Mouse (Mus musculus) forebrain, embryonic 10.5 days (tissue): ENCODE measurements around the gene Mnx1. TPM values are rescaled to one million over a fixed set of nuclear protein-coding genes. Genes with fewer than 3 reads are reported as not detected.
A peak's percentile ranks its signal among the peaks of the same experiment; 100 is the strongest.

Experiments
- DNase-seq: peaks from one replicate; pipeline ENCODE4 v3.0.0-alpha.2; 2017; ENCODE audit warnings: low spot score; ENCODE audit errors: extremely low spot score
- H3K27ac ChIP-seq: fragments of 300-500 bp; sonication (generic); 2 replicates; pipeline ENCODE4 v1.5.1; 2016; ENCODE audit warnings: mild to moderate bottlenecking
- H3K27me3 ChIP-seq: fragments of 300-500 bp; sonication (generic); 2 replicates; pipeline ENCODE4 v1.6.1; 2016; ENCODE audit warnings: mild to moderate bottlenecking; ENCODE audit not compliant: poor library complexity, severe bottlenecking
- H3K36me3 ChIP-seq: fragments of 300-500 bp; sonication (generic); replicated peaks from 2 replicates; pipeline ENCODE4 v1.6.1; 2016; ENCODE audit warnings: mild to moderate bottlenecking, moderate library complexity
- H3K4me1 ChIP-seq: fragments of 300-500 bp; sonication (generic); 2 replicates; pipeline ENCODE4 v1.6.1; 2016
- H3K4me3 ChIP-seq: fragments of 300-500 bp; sonication (generic); 2 replicates; pipeline ENCODE4 v1.5.1; 2016; ENCODE audit warnings: mild to moderate bottlenecking, moderate library complexity
- H3K9me3 ChIP-seq: fragments of 300-500 bp; sonication (generic); 2 replicates; pipeline ENCODE4 v1.6.1; 2016; ENCODE audit warnings: mild to moderate bottlenecking, moderate library complexity
- WGBS: fragments of 180-500 bp; shearing (Covaris S2); methylation state at CpG from one replicate; pipeline ENCODE4 v1.1.7; 2016; 5-methylcytosine and 5-hydroxymethylcytosine counted together
- polyA plus RNA-seq: library from polyadenylated mRNA; unstranded; fragments of >200 nt; fragmentation: Nextera tagmentation; extraction: Ambion mirVana; gene quantifications from 2 replicates; pipeline ENCODE4 v1.2.1, GENCODE M21; 2016

The Mnx1 gene
- polyA plus RNA-seq, 1 experiment from 2014 or later = not detected

GRCm38 (mm10) chr5:29475041-29475440, 3.2 kb downstream of the Mnx1 start:
- no peak for DNase-seq

GRCm38 (mm10) chr5:29474246-29474960, 3.9 kb downstream of the Mnx1 start:
- no peak overlapping the region for H3K4me3 ChIP-seq
- no peak overlapping the region for H3K27ac ChIP-seq
- no peaks in the 10 kb centered on the region for H3K9me3 ChIP-seq
- H3K4me1 ChIP-seq = peaks cover 36% of the 10 kb centered on the region
- peaks cover 100% of the 10 kb centered on the region for H3K27me3 ChIP-seq
- H3K36me3 ChIP-seq = no peaks in the 10 kb centered on the region
- peak; percentile 30 for DNase-seq
- WGBS = under 1% methylated on average over 35 of the region's 35 CpGs

More at GRCm38 (mm10) chr5:29475041-29475440, 3.2 kb downstream of the Mnx1 start:
- Histone ChIP-seq H3K4me3 (no peak overlapping the region), H3K27ac (no peak overlapping the region), H3K4me1 (peaks cover 36% of the 10 kb centered on the region), H3K27me3 (peaks cover 100% of the 10 kb centered on the region), H3K36me3 (no peaks in the 10 kb centered on the region), H3K9me3 (no peaks in the 10 kb centered on the region)
- under 1% methylated on average over 10 of the region's 10 CpGs for WGBS

GRCm38 (mm10) chr5:29473551-29474245, 4.6 kb downstream of the Mnx1 start:
- WGBS = under 1% methylated on average over 35 of the region's 35 CpGs
- DNase-seq = peak; percentile 41
- Histone ChIP-seq H3K36me3 (no peaks in the 10 kb centered on the region), H3K4me3 (no peak overlapping the region), H3K27me3 (peaks cover 100% of the 10 kb centered on the region), H3K4me1 (peaks cover 33% of the 10 kb centered on the region), H3K9me3 (no peaks in the 10 kb centered on the region), H3K27ac (no peak overlapping the region)

- H3K27me3 ChIP-seq = peaks cover 100% of the 10 kb centered on the region
- no peak overlapping the region for H3K4me3 ChIP-seq
- WGBS = under 1% methylated on average over 22 of the region's 22 CpGs
- H3K4me1 ChIP-seq = peaks cover 29% of the 10 kb centered on the region
- H3K27ac ChIP-seq = no peak overlapping the region
- no peaks in the 10 kb centered on the region for H3K9me3 ChIP-seq
- DNase-seq = peak; percentile 45
- H3K36me3 ChIP-seq = no peaks in the 10 kb centered on the region
These were observed 6.2 kb downstream of the Mnx1 start for GRCm38 (mm10) chr5:29471855-29472665.

GRCm38 (mm10) chr5:29471396-29471795, 6.9 kb downstream of the Mnx1 start:
- no peak for DNase-seq
- Histone ChIP-seq H3K4me1 (peaks cover 24% of the 10 kb centered on the region), H3K9me3 (no peaks in the 10 kb centered on the region), H3K27me3 (peaks cover 100% of the 10 kb centered on the region), H3K4me3 (no peak overlapping the region), H3K27ac (no peak overlapping the region), H3K36me3 (no peaks in the 10 kb centered on the region)
- under 1% methylated on average over 11 of the region's 11 CpGs for WGBS

- H3K9me3 ChIP-seq = no peaks in the 10 kb centered on the region
- peaks cover 100% of the 10 kb centered on the region for H3K27me3 ChIP-seq
- no peak overlapping the region for H3K4me3 ChIP-seq
- peak; percentile 26 for DNase-seq
- H3K36me3 ChIP-seq = no peaks in the 10 kb centered on the region
- H3K4me1 ChIP-seq = peaks cover 24% of the 10 kb centered on the region
- WGBS = under 1% methylated on average over 20 of the region's 20 CpGs
- no peak overlapping the region for H3K27ac ChIP-seq
These were observed 7.3 kb downstream of the Mnx1 start for GRCm38 (mm10) chr5:29470851-29471394.

- Histone ChIP-seq H3K36me3 (no peaks in the 10 kb centered on the region), H3K4me1 (peaks cover 24% of the 10 kb centered on the region), H3K9me3 (no peaks in the 10 kb centered on the region), H3K4me3 (no peak overlapping the region), H3K27ac (no peak overlapping the region), H3K27me3 (peaks cover 100% of the 10 kb centered on the region)
- WGBS = 5% methylated on average over 5 of the region's 5 CpGs
- no peak for DNase-seq
These were observed 8.0 kb downstream of the Mnx1 start for GRCm38 (mm10) chr5:29470271-29470670.

GRCm38 (mm10) chr5:29469501-29469900, 8.8 kb downstream of the Mnx1 start:
- Histone ChIP-seq H3K9me3 (no peaks in the 10 kb centered on the region), H3K36me3 (no peaks in the 10 kb centered on the region), H3K4me3 (no peak overlapping the region), H3K27me3 (peaks cover 97% of the 10 kb centered on the region), H3K27ac (no peak overlapping the region), H3K4me1 (peaks cover 17% of the 10 kb centered on the region)
- WGBS = 2% methylated on average over 4 of the region's 4 CpGs
- no peak for DNase-seq

- peaks cover 11% of the 10 kb centered on the region for H3K4me1 ChIP-seq
- WGBS = 2% methylated on average over 17 of the region's 17 CpGs
- H3K27ac ChIP-seq = no peak overlapping the region
These were observed 9.8 kb downstream of the Mnx1 start for GRCm38 (mm10) chr5:29468351-29469065.

GRCm38 (mm10) chr5:29467489-29468350, 10.6 kb downstream of the Mnx1 start:
- H3K36me3 ChIP-seq = no peaks in the 10 kb centered on the region
- H3K4me3 ChIP-seq = peak overlapping the region; percentile 51
- H3K4me1 ChIP-seq = peaks cover 11% of the 10 kb centered on the region
- peak; percentile 38 for DNase-seq
- H3K9me3 ChIP-seq = no peaks in the 10 kb centered on the region
- 2% methylated on average over 67 of the region's 67 CpGs for WGBS
- H3K27ac ChIP-seq = no peak overlapping the region
- H3K27me3 ChIP-seq = peaks cover 79% of the 10 kb centered on the region

More at GRCm38 (mm10) chr5:29468351-29469065, 9.8 kb downstream of the Mnx1 start:
- Histone ChIP-seq H3K9me3 (no peaks in the 10 kb centered on the region), H3K27me3 (peaks cover 87% of the 10 kb centered on the region), H3K36me3 (no peaks in the 10 kb centered on the region), H3K4me3 (peak overlapping the region; percentile 51)
- DNase-seq = peak; percentile 16

GRCm38 (mm10) chr5:29462943-29463686, 15.2 kb downstream of the Mnx1 start:
- Histone ChIP-seq H3K36me3 (peaks cover 14% of the 10 kb centered on the region), H3K9me3 (no peaks in the 10 kb centered on the region), H3K27me3 (peaks cover 33% of the 10 kb centered on the region), H3K27ac (no peak overlapping the region), H3K4me3 (no peak overlapping the region), H3K4me1 (peaks cover 6% of the 10 kb centered on the region)
- 81% methylated on average over 9 of the region's 9 CpGs for WGBS
- DNase-seq = no peak
